ENCODE assay signal across 26 mouse cellular contexts in genomic region chr15:30875523-30875922, GRCm38 (mm10).
"Had no signal": no experiment of that assay in that cellular context is flagged by ENCODE, and none has a peak within 500 bp of the region (broad histone marks: within the 10 kb centered on the region; RNA-seq: fewer than 3 reads in every experiment).

No protein-coding gene starts in this region.

- H3K4me3 ChIP-seq: heart, embryonic 10.5 days; heart, embryonic 13.5 days; heart, embryonic 15.5 days; hindbrain, embryonic 12.5 days; intestine, embryonic 15.5 days; layer of hippocampus, adult 2 months; limb, embryonic 10.5 days; limb, embryonic 12.5 days; liver, embryonic 13.5 days; liver, embryonic 15.5 days had no signal

- H3K9ac ChIP-seq: heart, embryonic 13.5 days; heart, embryonic 15.5 days; hindbrain, embryonic 12.5 days; hindbrain, embryonic 14.5 days; intestine, embryonic 15.5 days; limb, embryonic 12.5 days; liver, embryonic 13.5 days; liver, embryonic 15.5 days had no signal

- DNase-seq: gastrocnemius, postnatal 14 days; gastrocnemius, postnatal 36 days; heart, adult 18-20 months; heart, postnatal 14 days; heart, postnatal 36 days; kidney, adult 18-20 months; kidney, adult 8-10 months; kidney, postnatal 10 days; kidney, postnatal 25 days; kidney, postnatal 4 days; liver; liver, embryonic 13.5 days had no signal

- ATAC-seq: hindbrain, embryonic 16.5 days; inflammation-experienced regulatory T-cells, adult 6 months; intestine, embryonic 15.5 days; intestine, postnatal 0 days had no signal

- H3K9me3 ChIP-seq: heart, embryonic 10.5 days; heart, embryonic 13.5 days; heart, embryonic 15.5 days; hindbrain, embryonic 12.5 days; intestine, embryonic 15.5 days; limb, embryonic 10.5 days; limb, embryonic 12.5 days; liver, embryonic 13.5 days; liver, embryonic 15.5 days had no signal

- H3K36me3 ChIP-seq: heart, embryonic 10.5 days; heart, embryonic 13.5 days; heart, embryonic 15.5 days; hindbrain, embryonic 12.5 days; intestine, embryonic 15.5 days; limb, embryonic 10.5 days; limb, embryonic 12.5 days; liver, embryonic 13.5 days; liver, embryonic 15.5 days had no signal

- H3K27me3 ChIP-seq: heart, embryonic 13.5 days; heart, embryonic 15.5 days; hindbrain, embryonic 12.5 days; intestine, embryonic 15.5 days; limb, embryonic 12.5 days; liver, embryonic 13.5 days; liver, embryonic 15.5 days had no signal

- H3K27ac ChIP-seq: heart, embryonic 10.5 days; heart, embryonic 13.5 days; heart, embryonic 15.5 days; hindbrain, embryonic 12.5 days; hindbrain, embryonic 14.5 days; intestine, embryonic 15.5 days; layer of hippocampus, adult 2 months; limb, embryonic 10.5 days; limb, embryonic 12.5 days; liver, embryonic 13.5 days; liver, embryonic 15.5 days had no signal

- H3K4me2 ChIP-seq: heart, embryonic 13.5 days; heart, embryonic 15.5 days; hindbrain, embryonic 12.5 days; hindbrain, embryonic 14.5 days; intestine, embryonic 15.5 days; limb, embryonic 12.5 days; liver, embryonic 11.5 days; liver, embryonic 13.5 days; liver, embryonic 15.5 days had no signal

- H3K4me1 ChIP-seq: heart, embryonic 10.5 days; heart, embryonic 13.5 days; heart, embryonic 15.5 days; hindbrain, embryonic 12.5 days; intestine, embryonic 15.5 days; limb, embryonic 10.5 days; limb, embryonic 12.5 days; liver, embryonic 13.5 days; liver, embryonic 15.5 days had no signal
